Mouse (Mus musculus) neural tube, embryonic 10.5 days (tissue): ENCODE measurements at regions not wholly inside any gene's neighbourhood (a gene's known extent, or its start where the extent isn't known, plus 50 kb on each side); places are given as distances from the start of the nearest gene placed in this dataset.

ENCODE experiments used
- DNase-seq: peaks from one replicate; pipeline ENCODE4 v3.0.0-alpha.2; 2017; ENCODE audit warnings: low spot score; ENCODE audit errors: extremely low spot score

DNA sequence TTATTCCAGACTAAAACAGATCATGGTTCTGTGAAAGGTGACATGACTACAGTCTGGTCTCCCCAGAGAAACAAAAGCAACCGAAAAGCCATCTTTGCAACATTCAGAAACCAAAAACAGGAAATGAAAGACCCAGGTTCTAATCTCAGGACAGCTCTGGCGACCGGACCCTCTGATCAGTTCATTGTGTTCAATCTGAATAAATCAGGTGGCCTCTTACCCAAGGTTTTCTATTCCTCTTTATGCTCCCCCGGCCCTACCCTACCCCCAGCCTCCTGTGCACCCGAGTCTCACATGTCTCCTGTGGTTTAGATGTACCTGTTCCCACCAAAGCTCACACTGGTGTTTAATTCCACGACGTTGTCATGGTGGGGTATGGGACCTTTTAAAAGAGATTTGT lies 238.6 kb upstream of the Jmjd1c start:
- no peak for DNase-seq

DNA sequence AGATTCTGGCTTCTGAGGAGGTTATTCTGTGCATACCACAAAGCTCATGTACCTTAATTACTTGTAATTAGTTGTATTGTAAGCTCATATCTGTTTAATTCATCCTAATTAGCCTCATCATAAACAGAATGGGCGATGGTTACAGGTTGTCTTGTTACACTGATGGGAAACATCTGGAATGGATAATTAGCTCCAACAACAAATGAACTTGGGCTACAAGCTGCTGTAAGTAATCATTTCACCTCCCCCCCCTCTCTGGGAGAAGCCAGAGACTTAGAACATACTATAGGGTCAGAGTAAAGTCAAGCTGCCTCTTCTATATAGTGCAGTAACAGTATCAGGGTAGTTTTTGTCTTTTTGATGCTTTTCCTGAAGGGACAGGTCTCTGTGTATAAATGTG lies 234.5 kb upstream of the Jmjd1c start:
- no peak for DNase-seq

DNA sequence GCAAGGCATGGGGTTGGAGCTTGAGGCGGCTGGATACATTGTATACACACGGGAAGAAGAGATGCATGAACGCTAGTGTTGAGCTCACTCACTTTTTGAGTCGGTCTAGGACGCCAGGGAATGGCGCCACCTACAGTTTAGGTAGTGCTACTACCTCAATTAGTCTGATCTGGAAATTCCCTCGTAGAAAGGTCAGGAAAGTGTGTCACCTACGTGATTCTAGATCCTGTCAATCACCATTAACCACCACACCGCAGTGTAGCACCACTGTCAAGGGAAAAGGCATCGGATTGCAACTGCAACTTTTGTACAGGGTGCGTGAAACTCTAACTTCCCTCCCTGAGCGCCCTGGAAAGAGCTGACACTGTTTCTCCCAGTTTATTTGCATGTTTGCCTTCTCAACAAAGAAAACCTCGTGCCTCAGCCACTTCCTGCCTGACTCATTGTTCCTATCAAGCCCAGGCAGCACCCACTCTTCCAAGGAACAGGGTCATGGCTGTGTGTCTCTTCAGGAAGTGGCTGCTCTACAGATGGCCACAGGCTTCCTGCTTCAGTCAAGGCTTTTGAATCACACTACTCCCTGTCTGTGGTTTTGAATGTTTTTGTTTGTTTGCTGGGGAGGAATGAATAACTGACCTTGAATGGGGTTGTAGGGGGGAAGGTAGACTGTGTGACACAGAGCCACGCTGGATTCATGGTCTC lies 231.6 kb upstream of the Jmjd1c start:
- DNase-seq: no peak

DNA sequence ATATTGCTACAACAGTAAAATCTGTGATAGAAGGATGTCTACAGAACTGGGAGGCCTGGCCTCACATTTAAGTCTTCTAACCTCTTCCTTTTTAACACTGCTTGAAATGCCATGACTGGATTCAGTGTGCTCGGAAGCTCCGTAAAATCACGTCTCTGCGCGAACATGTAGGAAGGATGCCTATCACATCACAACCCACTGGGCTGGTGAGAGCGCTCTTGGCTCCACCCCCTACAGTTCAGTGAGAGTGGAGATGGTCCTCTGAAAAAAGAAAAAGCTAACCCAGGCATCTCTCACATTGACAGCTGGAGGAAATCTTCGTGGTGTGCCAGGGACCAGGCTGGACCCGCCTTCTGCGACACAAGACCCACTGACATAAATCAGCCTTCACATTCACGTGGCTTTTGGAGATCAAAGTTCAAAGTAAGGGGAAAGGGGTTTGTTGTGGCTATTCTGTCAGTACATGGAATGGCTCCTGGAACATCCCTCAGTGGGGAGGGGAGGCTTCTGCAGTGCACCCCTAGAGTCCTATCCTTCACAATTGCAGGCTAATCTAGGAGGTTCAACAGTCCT lies 230.8 kb upstream of the Jmjd1c start:
- no peak for DNase-seq

- DNase-seq: no peak
These were observed 224.7 kb upstream of the Jmjd1c start for GRCm38 (mm10) chr10:66871133-66871664.

DNA sequence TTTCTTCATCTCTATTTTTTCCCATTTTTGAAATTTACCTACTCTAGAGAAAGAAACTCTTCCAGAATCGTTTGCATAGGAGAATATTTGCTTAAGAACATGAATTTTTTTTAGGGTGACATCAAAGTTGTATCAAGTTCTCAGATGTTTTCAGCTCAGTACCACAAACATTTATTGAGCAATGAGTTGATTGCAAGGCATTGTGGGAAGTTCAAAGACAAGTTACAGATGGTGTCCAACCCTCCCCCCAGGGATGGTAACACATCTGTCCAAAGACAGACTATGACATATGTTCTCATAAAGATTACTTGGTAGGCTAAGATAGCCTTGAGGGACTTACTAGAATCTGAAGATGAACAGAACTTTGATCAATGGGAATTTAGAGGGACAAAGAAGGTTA lies 224.3 kb upstream of the Jmjd1c start:
- DNase-seq: no peak

DNA sequence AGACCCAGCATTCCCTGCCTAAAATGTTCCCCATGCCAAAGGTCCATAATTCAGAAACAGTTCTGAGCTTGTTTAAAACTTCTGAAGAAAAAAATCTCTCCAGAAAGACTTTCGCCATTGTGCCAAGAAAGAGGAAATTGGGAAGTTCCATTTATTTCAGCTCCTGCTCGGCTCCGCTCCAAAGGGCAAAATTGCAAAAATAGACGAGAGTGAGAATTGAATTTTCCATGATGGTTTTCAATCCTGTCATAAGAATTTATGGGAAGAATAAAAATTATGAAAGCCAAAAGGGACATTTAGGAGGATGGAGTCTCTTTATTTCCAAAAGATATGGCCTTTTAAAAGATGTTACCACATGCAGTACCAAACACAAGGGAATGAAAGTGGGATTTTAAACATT lies 222.5 kb upstream of the Jmjd1c start:
- DNase-seq: no peak

- DNase-seq: no peak
These were observed 216.9 kb upstream of the Jmjd1c start for GRCm38 (mm10) chr10:66879071-66879470.

DNA sequence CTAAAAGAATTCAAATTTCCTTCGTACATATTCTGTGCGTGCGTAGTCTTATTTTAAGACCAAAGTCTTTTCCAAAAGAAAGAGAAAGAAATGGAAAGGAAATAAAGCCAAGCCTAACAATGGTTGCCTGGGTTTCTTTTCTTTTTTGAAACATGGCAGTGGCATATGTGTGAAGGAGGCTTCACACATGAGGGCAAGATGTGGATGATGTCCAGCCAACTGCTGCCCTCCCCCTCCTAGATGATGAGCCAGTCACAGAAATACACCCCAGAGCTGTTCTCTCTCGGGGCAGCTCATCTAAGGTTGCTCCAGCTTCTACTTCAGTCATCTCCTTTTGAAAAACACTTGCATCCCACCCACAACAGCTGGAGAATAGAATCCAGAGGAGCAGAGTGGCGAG lies 213.1 kb upstream of the Jmjd1c start:
- DNase-seq: no peak

DNA sequence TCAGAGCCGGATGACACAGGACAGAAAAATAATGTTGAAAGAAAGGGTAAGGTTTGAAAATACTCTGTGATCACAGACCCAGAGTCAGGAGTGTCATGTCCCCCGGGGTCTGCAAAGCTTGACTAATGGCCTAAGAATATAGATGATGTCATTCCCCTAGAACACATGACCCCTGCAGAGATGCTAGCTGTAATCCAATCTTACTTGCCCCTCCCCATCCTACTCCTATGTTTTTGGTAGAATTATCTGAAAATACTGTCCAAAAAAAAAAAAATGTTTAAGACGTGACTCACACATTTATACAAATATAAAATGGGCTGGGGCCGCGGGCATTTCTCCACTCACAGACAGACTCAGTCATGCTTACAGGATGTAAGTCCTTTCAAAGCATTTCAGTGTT lies 210.3 kb upstream of the Jmjd1c start:
- no peak for DNase-seq

GRCm38 (mm10) chr10:66889786-66890555 lies 206.0 kb upstream of the Jmjd1c start:
- DNase-seq: no peak

DNA sequence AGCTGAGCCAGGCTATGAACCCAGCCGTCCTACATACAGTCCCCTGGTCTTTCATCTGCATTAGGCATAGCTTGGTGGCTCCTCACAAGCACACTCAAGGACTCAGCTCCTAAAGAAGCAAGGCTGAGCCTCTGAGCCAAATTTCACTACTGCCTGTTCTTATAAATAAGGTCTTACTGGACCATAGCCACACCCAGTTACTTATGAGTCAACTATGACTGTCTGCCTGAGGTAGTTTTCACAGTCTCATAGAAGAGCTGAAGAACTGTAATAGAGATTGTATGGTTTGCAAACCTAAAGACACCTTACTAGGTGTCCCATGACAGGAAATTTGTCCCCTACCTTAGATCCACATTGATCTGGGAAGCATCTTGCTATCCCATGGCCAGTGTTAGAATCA lies 204.1 kb upstream of the Jmjd1c start:
- DNase-seq: no peak

GRCm38 (mm10) chr10:66893836-66894235 lies 202.1 kb upstream of the Jmjd1c start:
- no peak for DNase-seq

DNA sequence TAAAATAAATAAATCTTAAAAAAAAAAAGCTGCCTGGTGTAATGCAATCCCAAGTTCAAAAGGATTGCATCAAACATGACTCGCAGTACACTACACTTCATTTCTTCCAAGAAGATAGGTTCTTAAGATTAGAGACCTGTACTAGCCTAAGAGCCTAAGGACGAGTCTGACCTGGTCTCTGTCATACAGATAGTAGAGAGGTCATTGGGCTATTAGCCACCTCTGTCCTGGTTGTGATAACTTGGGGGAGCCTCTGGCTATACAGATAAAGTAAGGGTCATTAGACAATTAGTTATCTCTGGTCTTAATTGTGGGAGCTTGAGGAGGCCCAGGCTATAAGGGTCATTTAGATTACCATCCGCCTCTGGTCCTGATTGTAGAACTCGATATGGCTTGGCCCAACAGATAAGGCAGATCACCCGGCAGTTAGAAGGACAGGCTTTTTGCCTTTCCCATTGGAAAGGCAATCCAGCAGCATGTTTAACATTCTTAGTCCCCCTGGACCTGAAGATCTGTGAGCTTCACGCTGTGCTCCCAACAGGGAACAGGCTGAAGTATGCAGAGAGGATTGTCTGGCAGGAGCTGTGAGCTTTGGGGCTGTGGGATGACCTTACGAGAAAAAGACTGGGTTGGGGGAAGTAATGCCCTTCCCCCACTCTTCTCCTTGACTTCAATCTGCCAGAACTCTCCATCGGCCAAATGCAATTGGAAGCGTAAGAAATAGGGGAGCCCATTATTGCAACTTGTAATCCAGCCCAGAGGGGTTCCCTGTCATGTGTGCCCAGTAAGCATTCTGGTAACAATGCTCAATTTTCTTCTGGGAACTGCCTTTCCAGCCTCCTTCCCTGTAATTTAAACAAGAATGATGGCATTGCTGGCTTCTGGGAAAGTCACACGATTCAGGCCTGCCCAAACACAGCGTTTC lies 199.0 kb upstream of the Jmjd1c start:
- no peak for DNase-seq

- DNase-seq: no peak
These were observed 196.2 kb upstream of the Jmjd1c start for GRCm38 (mm10) chr10:66899724-66900123.

- no peak for DNase-seq
These were observed 195.1 kb upstream of the Jmjd1c start for GRCm38 (mm10) chr10:66900781-66901180.

DNA sequence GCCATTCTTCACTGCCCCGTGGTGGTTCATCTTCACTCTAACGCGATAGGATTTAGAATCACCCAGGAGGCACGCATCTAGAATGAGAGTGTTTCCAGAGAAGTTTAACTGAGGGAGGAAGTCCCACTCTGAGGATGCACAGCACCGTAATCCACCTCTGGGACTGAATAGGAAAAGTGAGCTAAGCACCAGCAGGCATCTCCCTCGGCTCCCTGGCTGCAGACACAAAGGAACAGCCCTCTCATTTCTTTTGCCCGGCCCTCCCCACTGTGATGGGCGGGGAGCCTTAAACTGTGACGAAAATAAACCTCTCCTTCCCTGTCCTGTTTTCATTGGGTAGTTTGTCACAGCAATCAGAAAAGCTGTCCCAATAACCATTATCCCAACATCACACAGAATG lies 194.1 kb upstream of the Jmjd1c start:
- peak; percentile 48 for DNase-seq

DNA sequence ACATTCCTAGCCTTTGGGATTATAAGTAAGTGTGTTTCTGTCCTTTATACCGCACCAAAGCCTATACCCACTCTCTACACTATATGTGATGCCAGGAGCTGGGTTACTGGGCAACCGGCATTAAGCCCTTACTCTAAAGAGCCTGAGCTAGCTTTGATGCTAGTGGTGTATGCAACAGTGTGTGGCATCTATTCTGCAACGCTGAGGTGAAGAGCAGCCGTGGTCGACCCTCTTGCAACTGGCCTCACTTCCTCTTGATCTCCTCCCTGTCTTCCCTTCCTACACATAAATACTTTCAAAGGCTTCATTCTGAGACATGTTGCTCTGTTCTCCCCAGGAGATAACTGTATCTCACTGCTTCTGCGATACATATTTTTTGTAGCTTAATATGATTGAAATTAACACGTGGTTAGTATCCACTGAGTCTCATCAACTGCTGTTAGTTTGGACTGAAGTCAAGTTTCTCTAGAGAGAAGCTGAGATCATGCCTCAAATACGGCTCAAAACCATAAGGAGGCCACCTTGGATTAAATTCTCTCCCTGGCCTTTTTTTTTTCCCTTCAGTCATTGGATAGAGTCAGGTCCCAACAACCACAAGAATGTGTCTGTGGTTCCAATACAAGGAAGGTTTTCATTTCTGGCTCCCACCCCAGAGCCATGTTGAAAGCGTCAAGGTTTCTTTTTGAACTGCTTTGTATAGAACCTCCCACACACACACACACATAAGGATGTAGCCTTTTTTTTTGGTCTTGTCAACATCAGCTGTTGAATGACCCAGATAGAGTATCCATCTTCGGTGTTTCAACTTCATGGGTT lies 191.2 kb upstream of the Jmjd1c start:
- no peak for DNase-seq

- no peak for DNase-seq
These were observed 188.1 kb upstream of the Jmjd1c start for GRCm38 (mm10) chr10:66907842-66908241.

- DNase-seq: peak; percentile 71
These were observed 186.6 kb upstream of the Jmjd1c start for GRCm38 (mm10) chr10:66909204-66909889.
